13 mouse cellular contexts compared by ENCODE assay signal in the genomic region with DNA sequence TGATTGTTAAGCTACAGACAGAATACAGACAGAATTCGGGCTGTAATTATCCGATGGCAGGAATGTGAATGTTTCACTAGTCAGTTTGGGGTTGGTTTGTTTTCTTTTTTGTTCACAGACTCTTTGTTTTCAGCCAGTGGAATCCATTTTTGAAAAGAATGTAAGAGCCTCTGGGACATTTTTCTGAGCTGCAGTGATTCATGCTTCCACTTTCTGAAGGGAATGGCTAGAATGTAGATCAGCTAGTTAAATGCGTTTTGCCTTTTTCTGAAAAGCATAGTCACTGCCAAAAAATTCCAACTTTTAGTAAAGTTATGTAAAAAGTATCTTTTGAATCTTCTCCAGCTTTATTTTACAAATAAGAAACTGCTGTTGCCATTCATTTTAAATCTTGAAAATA.
DNase-seq lines count a peak whose midpoint lies in the region; ATAC-seq and TF ChIP-seq lines count a peak whose summit lies in the region.
"Had no signal": no experiment of that assay in that cellular context is flagged by ENCODE, and none has a peak within 500 bp of the region (broad histone marks: within the 10 kb centered on the region; RNA-seq: fewer than 3 reads in every experiment).

No protein-coding gene starts in this region.

- H3K9me3 ChIP-seq in hindbrain, embryonic 15.5 days = no peaks in the 10 kb centered on the region
- no peaks in the 10 kb centered on the region for H3K9me3 ChIP-seq in hindbrain, embryonic 10.5 days
- H3K9me3 ChIP-seq in lung, postnatal 0 days (ENCODE audit: low read length) = no peaks in the 10 kb centered on the region
- H3K9me3 ChIP-seq in embryonic facial prominence, embryonic 11.5 days (replicated peaks; ENCODE audit: control insufficient read depth, low read length) = no peaks in the 10 kb centered on the region
- H3K9me3 ChIP-seq in limb, embryonic 15.5 days = no peaks in the 10 kb centered on the region
- H3K9me3 ChIP-seq: heart, embryonic 15.5 days had no signal

- peaks cover 43% of the 10 kb centered on the region for H3K4me1 ChIP-seq in hindbrain, embryonic 15.5 days (replicated peaks)
- peaks cover 30% of the 10 kb centered on the region for H3K4me1 ChIP-seq in hindbrain, embryonic 10.5 days (replicated peaks)
- H3K4me1 ChIP-seq in lung, postnatal 0 days (ENCODE audit: insufficient read depth, low read depth, low read length) = peaks cover 7% of the 10 kb centered on the region; the same call in 1 of the 2 replicates
- no peaks in the 10 kb centered on the region for H3K4me1 ChIP-seq in embryonic facial prominence, embryonic 11.5 days (ENCODE audit: control insufficient read depth, insufficient read depth, low read length)
- H3K4me1 ChIP-seq in limb, embryonic 15.5 days = peaks cover 6% of the 10 kb centered on the region

- H3K4me3 ChIP-seq in hindbrain, embryonic 15.5 days = no peak overlapping the region
- H3K4me3 ChIP-seq in hindbrain, embryonic 10.5 days = no peak overlapping the region
- no peak overlapping the region for H3K4me3 ChIP-seq in lung, postnatal 0 days (ENCODE audit: low read depth, low read length)
- no peak overlapping the region for H3K4me3 ChIP-seq in embryonic facial prominence, embryonic 11.5 days (ENCODE audit: low read depth, low read length)
- H3K4me3 ChIP-seq in limb, embryonic 15.5 days = no peak overlapping the region
- H3K4me3 ChIP-seq: heart, embryonic 15.5 days had no signal

- 0 out of 2 replicates have a peak overlapping the region, but pooled peaks have one; percentile 29 for H3K27ac ChIP-seq in hindbrain, embryonic 15.5 days (replicated peaks)
- H3K27ac ChIP-seq in hindbrain, embryonic 10.5 days = no peak overlapping the region
- H3K27ac ChIP-seq in lung, postnatal 0 days (ENCODE audit: low read length) = peak overlapping the region; percentile 44; the same call in 1 of the 2 replicates
- no peak overlapping the region for H3K27ac ChIP-seq in embryonic facial prominence, embryonic 11.5 days (replicated peaks; ENCODE audit: low read depth, low read length)
- H3K27ac ChIP-seq in limb, embryonic 15.5 days = peak overlapping the region; percentile 19; the same call in 1 of the 2 replicates
- H3K27ac ChIP-seq: heart, embryonic 15.5 days had no signal

- no peaks in the 10 kb centered on the region for H3K27me3 ChIP-seq in hindbrain, embryonic 15.5 days
- no peaks in the 10 kb centered on the region for H3K27me3 ChIP-seq in hindbrain, embryonic 10.5 days (ENCODE audit: insufficient read depth, poor library complexity, severe bottlenecking)
- H3K27me3 ChIP-seq in lung, postnatal 0 days (replicated peaks; ENCODE audit: insufficient read depth, low read length) = no peaks in the 10 kb centered on the region
- no peaks in the 10 kb centered on the region for H3K27me3 ChIP-seq in embryonic facial prominence, embryonic 11.5 days (ENCODE audit: control insufficient read depth, insufficient read depth, low read length)
- no peaks in the 10 kb centered on the region for H3K27me3 ChIP-seq in limb, embryonic 15.5 days
- H3K27me3 ChIP-seq: heart, embryonic 15.5 days had no signal

- no peak for ATAC-seq in hindbrain, embryonic 15.5 days (ENCODE audit: low FRiP score, low read depth)
- ATAC-seq in lung, postnatal 0 days = no peak
- no peak for ATAC-seq in embryonic facial prominence, embryonic 11.5 days (replicated peaks; ENCODE audit: insufficient number of reproducible peaks, low FRiP score, low TSS enrichment, low read depth)
- ATAC-seq in limb, embryonic 15.5 days (ENCODE audit: insufficient number of reproducible peaks, low FRiP score, low TSS enrichment, low read depth) = no peak

- intact Hi-C loops in left cerebral cortex, postnatal 4 days (cut with DNase I) = no loop called here

- H3K36me3 ChIP-seq in hindbrain, embryonic 15.5 days = no peaks in the 10 kb centered on the region
- no peaks in the 10 kb centered on the region for H3K36me3 ChIP-seq in hindbrain, embryonic 10.5 days
- H3K36me3 ChIP-seq in lung, postnatal 0 days (ENCODE audit: insufficient read depth, low read length) = no peaks in the 10 kb centered on the region
- no peaks in the 10 kb centered on the region for H3K36me3 ChIP-seq in embryonic facial prominence, embryonic 11.5 days (replicated peaks; ENCODE audit: control insufficient read depth, insufficient read depth, low read depth, low read length)
- H3K36me3 ChIP-seq in limb, embryonic 15.5 days = no peaks in the 10 kb centered on the region
- H3K36me3 ChIP-seq: heart, embryonic 15.5 days had no signal

- 0 out of 2 replicates have a peak, but pooled peaks have one; percentile 25 for TF ChIP-seq EP300 in lung, postnatal 0 days (IDR thresholded peaks at IDR 0.05)

- H3K9ac ChIP-seq in hindbrain, embryonic 15.5 days = no peak overlapping the region
- no peak overlapping the region for H3K9ac ChIP-seq in lung, postnatal 0 days (replicated peaks; ENCODE audit: low read depth)
- no peak overlapping the region for H3K9ac ChIP-seq in embryonic facial prominence, embryonic 11.5 days (replicated peaks; ENCODE audit: low read length)
- no peak overlapping the region for H3K9ac ChIP-seq in limb, embryonic 15.5 days
- H3K9ac ChIP-seq: heart, embryonic 15.5 days had no signal

- no peak for TF ChIP-seq CTCF in lung, postnatal 0 days (IDR thresholded peaks at IDR 0.05)

- H3K4me2 ChIP-seq in hindbrain, embryonic 15.5 days = no peak overlapping the region
- no peak overlapping the region for H3K4me2 ChIP-seq in lung, postnatal 0 days (replicated peaks; ENCODE audit: low read depth, low read length)
- H3K4me2 ChIP-seq in embryonic facial prominence, embryonic 11.5 days (ENCODE audit: low read depth, low read length) = no peak overlapping the region
- H3K4me2 ChIP-seq in limb, embryonic 15.5 days = no peak overlapping the region
- H3K4me2 ChIP-seq: heart, embryonic 15.5 days had no signal

- DNase-seq in hindbrain, embryonic 10.5 days (ENCODE audit: low spot score) = no peak
- DNase-seq in lung, postnatal 0 days (ENCODE audit: low spot score) = peak; percentile 49
- DNase-seq in lung, postnatal 4 days = no peak
- DNase-seq in embryonic facial prominence, embryonic 11.5 days (ENCODE audit: low spot score) = peak; percentile 16
- no peak for DNase-seq in left cerebral cortex, postnatal 4 days
- DNase-seq: cerebellum, adult 8-10 months; gastrocnemius, postnatal 14 days; kidney, postnatal 4 days; lung, postnatal 10 days; thymus, postnatal 4 days had no signal

- WGBS in hindbrain, embryonic 15.5 days = 40% methylated on average over 3 of the region's 3 CpGs
- 61% methylated on average over 3 of the region's 3 CpGs for WGBS in hindbrain, embryonic 10.5 days
- WGBS in lung, postnatal 0 days = 41% methylated on average over 3 of the region's 3 CpGs
- 56% methylated on average over 3 of the region's 3 CpGs for WGBS in embryonic facial prominence, embryonic 11.5 days
- WGBS in limb, embryonic 15.5 days = 49% methylated on average over 3 of the region's 3 CpGs

Comparison
In these comparisons a context has a peak if more than half of its experiments do, and no peak if none do; other contexts are left out.
1. H3K27ac ChIP-seq: peak in hindbrain, embryonic 15.5 days (single experiment), lung, postnatal 0 days (single experiment) and limb, embryonic 15.5 days (single experiment); none in hindbrain, embryonic 10.5 days (single experiment) and embryonic facial prominence, embryonic 11.5 days (single experiment).
2. DNase-seq: peak in lung, postnatal 0 days (single experiment) and embryonic facial prominence, embryonic 11.5 days (single experiment); none in hindbrain, embryonic 10.5 days (single experiment), lung, postnatal 4 days (0 of 2) and left cerebral cortex, postnatal 4 days (single experiment).